14 mouse cellular contexts compared by ENCODE assay signal in the genomic region with DNA sequence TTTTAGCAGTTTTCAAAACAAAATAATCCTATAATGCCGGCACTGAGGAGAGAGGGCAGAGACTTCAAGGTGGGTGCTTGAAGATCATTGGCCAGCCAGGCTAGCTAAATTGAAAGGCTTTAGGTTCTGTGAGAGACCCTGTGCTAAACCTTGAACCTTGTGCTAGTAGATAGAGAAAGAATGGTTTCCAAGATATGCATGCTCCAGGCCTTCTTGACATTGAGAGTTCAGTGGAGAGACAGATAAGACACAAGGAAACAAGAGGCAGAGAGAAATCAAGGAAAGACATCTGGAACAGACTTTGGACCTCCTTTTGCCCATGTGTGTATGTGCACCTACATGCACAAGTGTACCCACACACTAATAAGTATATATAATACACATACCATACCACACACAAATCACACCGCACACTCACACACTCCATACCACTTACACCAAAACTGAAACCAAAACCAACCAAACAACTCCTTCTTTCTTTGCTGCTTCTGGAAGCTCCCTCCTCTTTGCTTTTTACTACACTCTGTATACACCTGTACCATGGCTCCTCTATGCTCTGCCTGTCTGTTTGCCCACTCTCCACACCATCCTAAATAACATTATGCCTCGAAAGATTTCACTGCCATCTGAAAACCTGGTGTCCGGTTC. TPM values are rescaled to one million over a fixed set of nuclear protein-coding genes. Genes with fewer than 3 reads are reported as not detected.
A peak's percentile ranks its signal among the peaks of the same experiment; 100 is the strongest.
DNase-seq lines count a peak whose midpoint lies in the region; ATAC-seq and TF ChIP-seq lines count a peak whose summit lies in the region.
"Had no signal": no experiment of that assay in that cellular context is flagged by ENCODE, and none has a peak within 500 bp of the region (broad histone marks: within the 10 kb centered on the region; RNA-seq: fewer than 3 reads in every experiment).

No protein-coding gene starts in this region.

- H3K36me3 ChIP-seq in forebrain, embryonic 10.5 days (replicated peaks): no peaks in the 10 kb centered on the region
- no peaks in the 10 kb centered on the region for H3K36me3 ChIP-seq in forebrain, embryonic 12.5 days (replicated peaks)
- H3K36me3 ChIP-seq in intestine, postnatal 0 days (ENCODE audit: control insufficient read depth, insufficient read depth): no peaks in the 10 kb centered on the region
- H3K36me3 ChIP-seq in myocyte (ENCODE audit: control insufficient read depth, insufficient read depth): no peaks in the 10 kb centered on the region
- no peaks in the 10 kb centered on the region for H3K36me3 ChIP-seq in midbrain, embryonic 14.5 days (ENCODE audit: control insufficient read depth, insufficient read depth, low read length)
- H3K36me3 ChIP-seq: midbrain, embryonic 10.5 days; neural tube, embryonic 12.5 days had no signal

- peaks cover 11% of the 10 kb centered on the region for H3K4me1 ChIP-seq in forebrain, embryonic 10.5 days
- peaks cover 10% of the 10 kb centered on the region for H3K4me1 ChIP-seq in forebrain, embryonic 12.5 days
- H3K4me1 ChIP-seq in bone marrow macrophage, adult 2 months (ENCODE audit: control insufficient read depth, insufficient read depth, low read length): peaks cover 26% of the 10 kb centered on the region
- peaks cover 7% of the 10 kb centered on the region; the same call in 1 of the 2 replicates for H3K4me1 ChIP-seq in intestine, postnatal 0 days (replicated peaks; ENCODE audit: control insufficient read depth, insufficient read depth, low read length)
- peaks cover 4% of the 10 kb centered on the region; the same call in 1 of the 2 replicates for H3K4me1 ChIP-seq in midbrain, embryonic 14.5 days (ENCODE audit: control insufficient read depth, insufficient read depth, low read length)

- TF ChIP-seq CTCF in bone marrow macrophage, adult 2 months (IDR thresholded peaks at IDR 0.05; ENCODE audit: low read depth, low read length): no peak
- TF ChIP-seq CTCF in intestine, postnatal 0 days (IDR thresholded peaks at IDR 0.05; ENCODE audit: low read depth): no peak

- H3K79me2 ChIP-seq in myocyte (ENCODE audit: control insufficient read depth, insufficient read depth): no peaks in the 10 kb centered on the region

- no peak for DNase-seq in forebrain, embryonic 10.5 days (ENCODE audit: extremely low spot score, low spot score)
- DNase-seq in midbrain, embryonic 14.5 days: no peak
- no peak for DNase-seq in gastrocnemius, adult 18-20 months (ENCODE audit: low spot score)
- no peak for DNase-seq in yolk sac, embryonic 10.5 days (ENCODE audit: low spot score)
- DNase-seq: cerebellum, postnatal 36 days; gastrocnemius, adult 2 months; heart, postnatal 4 days had no signal

- 89% methylated on average over 4 of the region's 4 CpGs for WGBS in forebrain, embryonic 10.5 days
- WGBS in forebrain, embryonic 12.5 days: 90% methylated on average over 4 of the region's 4 CpGs
- WGBS in intestine, postnatal 0 days: 65% methylated on average over 4 of the region's 4 CpGs
- 93% methylated on average over 4 of the region's 4 CpGs for WGBS in midbrain, embryonic 14.5 days

- H3K27me3 ChIP-seq in forebrain, embryonic 10.5 days (ENCODE audit: poor library complexity, severe bottlenecking): no peaks in the 10 kb centered on the region
- H3K27me3 ChIP-seq in forebrain, embryonic 12.5 days: no peaks in the 10 kb centered on the region
- H3K27me3 ChIP-seq in intestine, postnatal 0 days (replicated peaks; ENCODE audit: control insufficient read depth, insufficient read depth, low read length): no peaks in the 10 kb centered on the region
- H3K27me3 ChIP-seq in myocyte (ENCODE audit: control insufficient read depth, insufficient read depth, insufficient read length): no peaks in the 10 kb centered on the region
- no peaks in the 10 kb centered on the region for H3K27me3 ChIP-seq in midbrain, embryonic 14.5 days (ENCODE audit: control insufficient read depth, insufficient read depth, low read length)
- H3K27me3 ChIP-seq: neural tube, embryonic 12.5 days; Patski had no signal

- no peak overlapping the region for H3K4me3 ChIP-seq in forebrain, embryonic 10.5 days
- no peak overlapping the region for H3K4me3 ChIP-seq in forebrain, embryonic 12.5 days (replicated peaks)
- peak overlapping the region; percentile 22 for H3K4me3 ChIP-seq in bone marrow macrophage, adult 2 months (ENCODE audit: insufficient read depth, low read length)
- no peak overlapping the region for H3K4me3 ChIP-seq in intestine, postnatal 0 days (ENCODE audit: low read depth, low read length)
- no peak overlapping the region for H3K4me3 ChIP-seq in myocyte
- no peak overlapping the region for H3K4me3 ChIP-seq in midbrain, embryonic 14.5 days (replicated peaks; ENCODE audit: low read depth, low read length)
- H3K4me3 ChIP-seq: gastrocnemius, adult 2 months; midbrain, embryonic 10.5 days; neural tube, embryonic 12.5 days had no signal

- H3ac ChIP-seq in myocyte (ENCODE audit: control insufficient read depth, insufficient read length): no peak overlapping the region

- ATAC-seq in forebrain, embryonic 12.5 days (ENCODE audit: low FRiP score): no peak
- peak; percentile 76 for ATAC-seq in intestine, postnatal 0 days
- ATAC-seq in midbrain, embryonic 14.5 days (ENCODE audit: low FRiP score, low TSS enrichment): no peak
- ATAC-seq: Patski had no signal

- no peak overlapping the region for H3K9ac ChIP-seq in forebrain, embryonic 12.5 days
- H3K9ac ChIP-seq in intestine, postnatal 0 days (ENCODE audit: low read depth, low read length): no peak overlapping the region
- H3K9ac ChIP-seq in midbrain, embryonic 14.5 days (replicated peaks; ENCODE audit: low read length): no peak overlapping the region
- H3K9ac ChIP-seq: neural tube, embryonic 12.5 days had no signal

- no peaks in the 10 kb centered on the region for H3K9me3 ChIP-seq in forebrain, embryonic 10.5 days
- H3K9me3 ChIP-seq in forebrain, embryonic 12.5 days: no peaks in the 10 kb centered on the region
- H3K9me3 ChIP-seq in intestine, postnatal 0 days (ENCODE audit: control insufficient read depth): no peaks in the 10 kb centered on the region
- H3K9me3 ChIP-seq in midbrain, embryonic 14.5 days (ENCODE audit: control insufficient read depth, low read length): no peaks in the 10 kb centered on the region
- H3K9me3 ChIP-seq: midbrain, embryonic 10.5 days; neural tube, embryonic 12.5 days had no signal

- no peak for TF ChIP-seq POLR2A in bone marrow macrophage, adult 2 months (IDR thresholded peaks at IDR 0.05; ENCODE audit: borderline replicate concordance, low read depth, low read length)
- no peak for TF ChIP-seq POLR2A in myocyte (IDR thresholded peaks at IDR 0.05; ENCODE audit: insufficient read length, low read depth)

- H3K27ac ChIP-seq in forebrain, embryonic 10.5 days: peak overlapping the region; percentile 53; the same call in 1 of the 2 replicates
- no peak overlapping the region for H3K27ac ChIP-seq in forebrain, embryonic 12.5 days
- H3K27ac ChIP-seq in bone marrow macrophage, adult 2 months (ENCODE audit: insufficient read depth, low read depth, low read length): peak overlapping the region; percentile 64
- H3K27ac ChIP-seq in intestine, postnatal 0 days (ENCODE audit: low read depth, low read length): peak overlapping the region; percentile 65
- H3K27ac ChIP-seq in midbrain, embryonic 14.5 days (replicated peaks; ENCODE audit: low read depth, low read length): no peak overlapping the region
- H3K27ac ChIP-seq: gastrocnemius, adult 2 months; midbrain, embryonic 10.5 days; neural tube, embryonic 12.5 days had no signal

- no peak overlapping the region for H3K4me2 ChIP-seq in forebrain, embryonic 12.5 days
- peak overlapping the region; percentile 31 for H3K4me2 ChIP-seq in intestine, postnatal 0 days (replicated peaks; ENCODE audit: low read depth)
- peak overlapping the region; percentile 57 for H3K4me2 ChIP-seq in myocyte (ENCODE audit: low read depth)
- H3K4me2 ChIP-seq in midbrain, embryonic 14.5 days (ENCODE audit: low read length): no peak overlapping the region
- H3K4me2 ChIP-seq: neural tube, embryonic 12.5 days had no signal

TF ChIP-seq in myocyte, 11 proteins besides CTCF, POLR2A, EP300 and RAD21:
- TF ChIP-seq USF1 (IDR thresholded peaks at IDR 0.05; ENCODE audit: low read depth): no peak
- no peak for TF ChIP-seq MYOG (IDR thresholded peaks at IDR 0.05; ENCODE audit: control insufficient read depth in 1 of 3, insufficient read depth in 1 of 3, insufficient read length in 2 of 3, low read depth in 2 of 3)
- no peak for TF ChIP-seq MYOD1 (IDR thresholded peaks at IDR 0.05; ENCODE audit: control insufficient read depth in 1 of 3, insufficient read length in 2 of 3, low read depth in 2 of 3)
- TF ChIP-seq CEBPB (IDR thresholded peaks at IDR 0.05; ENCODE audit: insufficient read depth, poor library complexity, severe bottlenecking): no peak
- TF ChIP-seq POLR2AphosphoS2 (IDR thresholded peaks at IDR 0.05; ENCODE audit: insufficient read length, low read depth): no peak
- no peak for TF ChIP-seq MAX (IDR thresholded peaks at IDR 0.05; ENCODE audit: low read depth)
- TF ChIP-seq TCF3 (IDR thresholded peaks at IDR 0.05; ENCODE audit: insufficient read length, low read depth): no peak
- TF ChIP-seq TCF12 (IDR thresholded peaks at IDR 0.05; ENCODE audit: insufficient read depth, poor library complexity, severe bottlenecking): no peak
- TF ChIP-seq SRF (IDR thresholded peaks at IDR 0.05; ENCODE audit: control insufficient read depth, insufficient read length, low read depth): no peak
TF ChIP-seq in myocyte: peak in this region for 0.

RNA-seq across cellular contexts. Expression of gene Hipk2, which starts 24.6 kb away (rescaled TPM):
- 26.4 and 29.0 TPM in 2 replicates for polyA plus RNA-seq in forebrain, embryonic 10.5 days (2016; fragmentation: Nextera tagmentation; extraction: Ambion mirVana)
- polyA plus RNA-seq in forebrain, embryonic 12.5 days (2016; fragmentation: Nextera tagmentation; extraction: Ambion mirVana): 36.6 and 37.2 TPM in 2 replicates
- 18.7 and 20.9 TPM in 2 replicates for polyA plus RNA-seq in bone marrow macrophage, adult 2 months (2012; ENCODE audit: insufficient read depth, insufficient read length, missing spikeins)
- 12.0 and 15.4 TPM in 2 replicates for polyA plus RNA-seq in intestine, postnatal 0 days (2015; fragmentation: Nextera tagmentation; extraction: Ambion mirVana)
- polyA plus RNA-seq in myocyte (2012; fragmentation: generic; extraction: Trizol): 11.3 TPM
- 35.1 and 41.3 TPM in 2 replicates for polyA plus RNA-seq in midbrain, embryonic 14.5 days (2014; fragmentation: Nextera tagmentation; extraction: Ambion mirVana)
- total RNA-seq in gastrocnemius, adult 18-20 months (2021): 10 to 100 TPM; 74.6 to 99.1 TPM

RNA-seq across cellular contexts. Expression of gene Tbxas1, which starts 25.4 kb away (rescaled TPM):
- polyA plus RNA-seq in forebrain, embryonic 10.5 days (2016; fragmentation: Nextera tagmentation; extraction: Ambion mirVana): 0.98 and 1.4 TPM in 2 replicates
- polyA plus RNA-seq in forebrain, embryonic 12.5 days (2016; fragmentation: Nextera tagmentation; extraction: Ambion mirVana): 1.5 and 1.8 TPM in 2 replicates
- 101 and 115 TPM in 2 replicates for polyA plus RNA-seq in bone marrow macrophage, adult 2 months (2012; ENCODE audit: insufficient read depth, insufficient read length, missing spikeins)
- polyA plus RNA-seq in intestine, postnatal 0 days (2015; fragmentation: Nextera tagmentation; extraction: Ambion mirVana): 2.1 and 2.9 TPM in 2 replicates
- polyA plus RNA-seq in myocyte (2012; fragmentation: generic; extraction: Trizol): not detected
- 0.69 and 1.6 TPM in 2 replicates for polyA plus RNA-seq in midbrain, embryonic 14.5 days (2014; fragmentation: Nextera tagmentation; extraction: Ambion mirVana)
- total RNA-seq in gastrocnemius, adult 18-20 months (2021): under 1 TPM; 0.48 to 0.69 TPM

Comparison
In these comparisons a context has a peak if more than half of its experiments do, and no peak if none do; other contexts are left out.
1. H3K27ac ChIP-seq: peak in forebrain, embryonic 10.5 days (single experiment), bone marrow macrophage, adult 2 months (single experiment) and intestine, postnatal 0 days (single experiment); none in forebrain, embryonic 12.5 days (single experiment) and midbrain, embryonic 14.5 days (single experiment).
2. H3K4me2 ChIP-seq: peak in intestine, postnatal 0 days (single experiment) and myocyte (single experiment); none in forebrain, embryonic 12.5 days (single experiment) and midbrain, embryonic 14.5 days (single experiment).
3. RNA of gene Tbxas1, which starts 25.4 kb away (polyA plus RNA-seq): 101 to 115 TPM in bone marrow macrophage, adult 2 months; 2.1 to 2.9 TPM in intestine, postnatal 0 days, 1.5 to 1.8 TPM in forebrain, embryonic 12.5 days, 0.69 to 1.6 TPM in midbrain, embryonic 14.5 days, 0.98 to 1.4 TPM in forebrain, embryonic 10.5 days and not detected in myocyte (single experiment); every median in the first group is over 10 times any median in the second.